Mouse (Mus musculus): ENCODE results near the gene Gas8.

- no peak for TF ChIP-seq USF1 (IDR thresholded peaks at IDR 0.05; ENCODE audit: low read depth)
- peak; percentile 87 for TF ChIP-seq POLR2A (IDR thresholded peaks at IDR 0.05; ENCODE audit: insufficient read length, low read depth)
- TF ChIP-seq MYOD1 (IDR thresholded peaks at IDR 0.05; ENCODE audit: control insufficient read depth in 1 of 3, insufficient read length in 2 of 3, low read depth in 2 of 3) = no peak
- TF ChIP-seq E2F4 (IDR thresholded peaks at IDR 0.05; ENCODE audit: insufficient read depth) = no peak
- TF ChIP-seq MAX (IDR thresholded peaks at IDR 0.05; ENCODE audit: low read depth) = no peak
- no peak for TF ChIP-seq MYOG (IDR thresholded peaks at IDR 0.05; ENCODE audit: control insufficient read depth in 1 of 3, insufficient read depth in 1 of 3, insufficient read length in 2 of 3, low read depth in 2 of 3)
- TF ChIP-seq TCF12 (IDR thresholded peaks at IDR 0.05; ENCODE audit: insufficient read depth, poor library complexity, severe bottlenecking) = no peak
- no peak for TF ChIP-seq CEBPB (IDR thresholded peaks at IDR 0.05; ENCODE audit: insufficient read depth, poor library complexity, severe bottlenecking)
- TF ChIP-seq POLR2AphosphoS2 (IDR thresholded peaks at IDR 0.05; ENCODE audit: insufficient read length, low read depth) = peak; percentile 76
- TF ChIP-seq REST (IDR thresholded peaks at IDR 0.05; ENCODE audit: insufficient read depth, insufficient read length) = no peak
- TF ChIP-seq SRF (IDR thresholded peaks at IDR 0.05; ENCODE audit: control insufficient read depth, insufficient read length, low read depth) = no peak
Measured at GRCm38 (mm10) chr8:123518667-123519066, at the start of gene Gas8.

All from myocyte (in vitro differentiated cells).